Mouse (Mus musculus) brain, embryonic 14.5 days (tissue): ENCODE data around the gene Itpr3.

Experiments used
- CTCF ChIP-seq: fragments of 200-500 bp; IDR thresholded peaks from 2 replicates; pipeline ENCODE4 v1.5.1; 2012; ENCODE audit warnings: inconsistent platforms, mild to moderate bottlenecking, moderate library complexity, borderline replicate concordance; ENCODE audit not compliant: insufficient read depth, insufficient read length; ENCODE audit errors: extremely low read depth
- POLR2A ChIP-seq: fragments of 200-500 bp; IDR thresholded peaks from 2 replicates; pipeline ENCODE4 v1.6.1; 2012; ENCODE audit warnings: mild to moderate bottlenecking, inconsistent platforms, borderline replicate concordance; ENCODE audit not compliant: poor library complexity, insufficient read depth, insufficient read length, severe bottlenecking; ENCODE audit errors: extremely low read depth

- TF ChIP-seq POLR2A = no peak
- no peak for TF ChIP-seq CTCF
These were observed 25.7 kb downstream of the Itpr3 start for GRCm38 (mm10) chr17:27082796-27083195.
